31 mouse cellular contexts compared by ENCODE assay signal in genomic region chr9:62318729-62319128, GRCm38 (mm10). TPM values are rescaled to one million over a fixed set of nuclear protein-coding genes. Genes with fewer than 3 reads are reported as not detected.
DNase-seq lines count a peak whose midpoint lies in the region; ATAC-seq and TF ChIP-seq lines count a peak whose summit lies in the region.
"Had no signal": no experiment of that assay in that cellular context is flagged by ENCODE, and none has a peak within 500 bp of the region (broad histone marks: within the 10 kb centered on the region; RNA-seq: fewer than 3 reads in every experiment).

No protein-coding gene starts in this region.

- H3K4me3 ChIP-seq in intestine, postnatal 0 days (ENCODE audit: low read depth, low read length): no peak overlapping the region
- H3K4me3 ChIP-seq in intestine, embryonic 15.5 days (replicated peaks): no peak overlapping the region
- H3K4me3 ChIP-seq in lung, embryonic 14.5 days (ENCODE audit: low read depth, low read length): no peak overlapping the region
- no peak overlapping the region for H3K4me3 ChIP-seq in CH12.LX (replicated peaks in 1 of 3; ENCODE audit: low read depth in 2 of 3, low read length in 2 of 3, poor library complexity in 1 of 3)
- H3K4me3 ChIP-seq: embryonic facial prominence, embryonic 12.5 days; forebrain, embryonic 15.5 days; gastrocnemius, adult 2 months; kidney, embryonic 15.5 days; liver, embryonic 15.5 days; midbrain, embryonic 12.5 days; neural tube, embryonic 13.5 days had no signal

- TF ChIP-seq RAD21 in CH12.LX (IDR thresholded peaks at IDR 0.05; ENCODE audit: low read depth, low read length): peak; percentile 22

- no peak for TF ChIP-seq POLR2A in CH12.LX (IDR thresholded peaks at IDR 0.05; ENCODE audit: low read depth, low read length)

- H3K4me2 ChIP-seq in intestine, postnatal 0 days (replicated peaks; ENCODE audit: low read depth): no peak overlapping the region
- H3K4me2 ChIP-seq in intestine, embryonic 15.5 days (replicated peaks): no peak overlapping the region
- no peak overlapping the region for H3K4me2 ChIP-seq in lung, embryonic 14.5 days
- H3K4me2 ChIP-seq in CH12.LX (ENCODE audit: insufficient read depth, low read depth, poor library complexity, severe bottlenecking): no peak overlapping the region
- H3K4me2 ChIP-seq: embryonic facial prominence, embryonic 12.5 days; forebrain, embryonic 15.5 days; kidney, embryonic 15.5 days; liver, embryonic 15.5 days; midbrain, embryonic 12.5 days; neural tube, embryonic 13.5 days had no signal

- in situ Hi-C loops in CH12.LX (cut with MboI; ENCODE audit: low pct_ligation_motif_present, low pct_unique_long_range_greater_than_20kb, low sequenced_read_pairs): no loop called here

- TF ChIP-seq EP300 in CH12.LX (IDR thresholded peaks at IDR 0.05; ENCODE audit: low read length): no peak

- no peak overlapping the region for H3K27ac ChIP-seq in intestine, postnatal 0 days (ENCODE audit: low read depth, low read length)
- no peak overlapping the region for H3K27ac ChIP-seq in intestine, embryonic 15.5 days
- no peak overlapping the region for H3K27ac ChIP-seq in lung, embryonic 14.5 days (ENCODE audit: low read depth)
- H3K27ac ChIP-seq in CH12.LX (ENCODE audit: insufficient read depth, low read depth): no peak overlapping the region
- H3K27ac ChIP-seq: embryonic facial prominence, embryonic 12.5 days; forebrain, embryonic 15.5 days; gastrocnemius, adult 2 months; kidney, embryonic 15.5 days; liver, embryonic 15.5 days; midbrain, embryonic 12.5 days; neural tube, embryonic 13.5 days had no signal

- H3K79me2 ChIP-seq in CH12.LX (replicated peaks; ENCODE audit: control insufficient read depth, extremely low read depth, insufficient read depth, poor library complexity, severe bottlenecking): no peaks in the 10 kb centered on the region

- dilution Hi-C loops in CH12.LX (cut with MboI; ENCODE audit: extremely low pct_ligation_motif_present, extremely low pct_unique_long_range_greater_than_20kb, low sequenced_read_pairs): no loop called here

- ATAC-seq in intestine, postnatal 0 days: no peak
- no peak for ATAC-seq in intestine, embryonic 15.5 days
- no peak for ATAC-seq in lung, embryonic 14.5 days (ENCODE audit: insufficient read depth)
- ATAC-seq in megakaryocyte-erythroid progenitor cell, adult 5-6 weeks (replicated peaks; ENCODE audit: low FRiP score, low TSS enrichment, poor library complexity, severe bottlenecking): no peak
- ATAC-seq: forebrain, embryonic 15.5 days had no signal

- WGBS in intestine, postnatal 0 days: 77% methylated on average over 4 of the region's 4 CpGs
- WGBS in intestine, embryonic 15.5 days: 80% methylated on average over 4 of the region's 4 CpGs
- 74% methylated on average over 4 of the region's 4 CpGs for WGBS in lung, embryonic 14.5 days

- no peak overlapping the region for H3K9ac ChIP-seq in intestine, postnatal 0 days (ENCODE audit: low read depth, low read length)
- no peak overlapping the region for H3K9ac ChIP-seq in intestine, embryonic 15.5 days
- no peak overlapping the region for H3K9ac ChIP-seq in lung, embryonic 14.5 days
- no peak overlapping the region for H3K9ac ChIP-seq in CH12.LX (ENCODE audit: insufficient read depth, low read depth)
- H3K9ac ChIP-seq: embryonic facial prominence, embryonic 12.5 days; forebrain, embryonic 15.5 days; kidney, embryonic 15.5 days; liver, embryonic 15.5 days; midbrain, embryonic 12.5 days; neural tube, embryonic 13.5 days had no signal

- 0 out of 2 replicates have a peak, but pooled peaks cover 2% of the 10 kb centered on the region for H3K9me3 ChIP-seq in intestine, postnatal 0 days (ENCODE audit: control insufficient read depth)
- H3K9me3 ChIP-seq in intestine, embryonic 15.5 days: no peaks in the 10 kb centered on the region
- H3K9me3 ChIP-seq in lung, embryonic 14.5 days (ENCODE audit: low read depth, low read length): peaks cover 4% of the 10 kb centered on the region; the same call in 1 of the 2 replicates
- peaks cover 8% of the 10 kb centered on the region for H3K9me3 ChIP-seq in CH12.LX (replicated peaks; ENCODE audit: low read length)
- H3K9me3 ChIP-seq: embryonic facial prominence, embryonic 12.5 days; forebrain, embryonic 15.5 days; kidney, embryonic 15.5 days; liver, embryonic 15.5 days; neural tube, embryonic 13.5 days had no signal

- H3K27me3 ChIP-seq in intestine, postnatal 0 days (replicated peaks; ENCODE audit: control insufficient read depth, insufficient read depth, low read length): no peaks in the 10 kb centered on the region
- no peaks in the 10 kb centered on the region for H3K27me3 ChIP-seq in intestine, embryonic 15.5 days (replicated peaks)
- no peaks in the 10 kb centered on the region for H3K27me3 ChIP-seq in lung, embryonic 14.5 days (ENCODE audit: insufficient read depth, low read length)
- H3K27me3 ChIP-seq in CH12.LX (replicated peaks): no peaks in the 10 kb centered on the region
- H3K27me3 ChIP-seq: embryonic facial prominence, embryonic 12.5 days; forebrain, embryonic 15.5 days; kidney, embryonic 15.5 days; liver, embryonic 15.5 days; midbrain, embryonic 12.5 days; neural tube, embryonic 13.5 days had no signal

- DNase-seq in lung, embryonic 14.5 days: peak; percentile 21
- no peak for DNase-seq in lung, postnatal 10 days
- DNase-seq in CH12.LX (ENCODE audit: extremely low read depth): no peak
- DNase-seq: adrenal gland, postnatal 14 days; cerebellum, adult 11 months; cerebellum, adult 9-11 months; embryo, embryonic 11 days; gastrocnemius, adult 2 months; gastrocnemius, postnatal 36 days; kidney, adult 11 months; kidney, postnatal 36 days; layer of hippocampus, postnatal 36 days; liver; thymus, postnatal 4 days had no signal

- peak; percentile 45 for TF ChIP-seq CTCF in intestine, postnatal 0 days (IDR thresholded peaks at IDR 0.05; ENCODE audit: low read depth)
- TF ChIP-seq CTCF in lung, embryonic 14.5 days (IDR thresholded peaks at IDR 0.05; ENCODE audit: low read depth): 0 out of 2 replicates have a peak, but pooled peaks have one; percentile 4
- TF ChIP-seq CTCF in CH12.LX (conservative IDR thresholded peaks at IDR 0.05 in 1 of 2, IDR thresholded peaks at IDR 0.05 in 1 of 2; ENCODE audit: low read depth in 2 of 2, low read length in 2 of 2): peak in 1 of 2 experiments; percentile 41; a peak in 2 of 4 replicates

- H3K36me3 ChIP-seq in intestine, postnatal 0 days (ENCODE audit: control insufficient read depth, insufficient read depth): no peaks in the 10 kb centered on the region
- H3K36me3 ChIP-seq in intestine, embryonic 15.5 days: no peaks in the 10 kb centered on the region
- H3K36me3 ChIP-seq in lung, embryonic 14.5 days (ENCODE audit: insufficient read depth): no peaks in the 10 kb centered on the region
- no peaks in the 10 kb centered on the region for H3K36me3 ChIP-seq in CH12.LX (replicated peaks in 1 of 2; ENCODE audit: control insufficient read depth in 1 of 2, insufficient read depth in 1 of 2, low read length in 1 of 2)
- H3K36me3 ChIP-seq: embryonic facial prominence, embryonic 12.5 days; forebrain, embryonic 15.5 days; kidney, embryonic 15.5 days; liver, embryonic 15.5 days; midbrain, embryonic 12.5 days; neural tube, embryonic 13.5 days had no signal

- H3K4me1 ChIP-seq in intestine, postnatal 0 days (replicated peaks; ENCODE audit: control insufficient read depth, insufficient read depth, low read length): no peaks in the 10 kb centered on the region
- no peaks in the 10 kb centered on the region for H3K4me1 ChIP-seq in intestine, embryonic 15.5 days (replicated peaks)
- no peaks in the 10 kb centered on the region for H3K4me1 ChIP-seq in lung, embryonic 14.5 days (ENCODE audit: insufficient read depth)
- peaks cover 0 to 3% of the 10 kb centered on the region in 2 experiments; a peak in 1 of 4 replicates for H3K4me1 ChIP-seq in CH12.LX (ENCODE audit: control insufficient read depth in 1 of 2, insufficient read depth in 2 of 2)
- H3K4me1 ChIP-seq: embryonic facial prominence, embryonic 12.5 days; forebrain, embryonic 15.5 days; liver, embryonic 15.5 days; neural tube, embryonic 13.5 days had no signal

TF ChIP-seq in CH12.LX, 34 proteins besides CTCF, POLR2A, EP300 and RAD21:
- TF ChIP-seq ELF1 (IDR thresholded peaks at IDR 0.05; ENCODE audit: low read depth, low read length) (no peak), USF1 (IDR thresholded peaks at IDR 0.05; ENCODE audit: low read depth, low read length) (no peak), JUND (conservative IDR thresholded peaks at IDR 0.05; ENCODE audit: low read depth, low read length) (no peak), MAX (IDR thresholded peaks at IDR 0.05; ENCODE audit: low read length) (no peak), SMC3 (IDR thresholded peaks at IDR 0.05; ENCODE audit: low read depth, low read length) (peak; percentile 25; the same call in 1 of the 2 replicates), ZKSCAN1 (IDR thresholded peaks at IDR 0.05; ENCODE audit: borderline replicate concordance, low read depth, low read length) (no peak)

RNA-seq across cellular contexts. Expression of gene Anp32a, which starts 22.4 kb away (rescaled TPM):
- polyA plus RNA-seq in intestine, postnatal 0 days (2015; fragmentation: Nextera tagmentation; extraction: Ambion mirVana): 53.6 and 57.4 TPM in 2 replicates
- 149 and 165 TPM in 2 replicates for polyA plus RNA-seq in intestine, embryonic 15.5 days (2015; fragmentation: Nextera tagmentation; extraction: Ambion mirVana)
- 134 and 135 TPM in 2 replicates for polyA plus RNA-seq in lung, embryonic 14.5 days (2014; fragmentation: Nextera tagmentation; extraction: Ambion mirVana)
- 585 and 608 TPM in 2 replicates for total RNA-seq in CH12.LX (2012; rRNA removed)
- total RNA-seq in CH12.LX (2014; rRNA removed): 809 and 869 TPM in 2 replicates
- 1,207 and 1,391 TPM in 2 replicates for polyA plus RNA-seq in CH12.LX (2012; ENCODE audit: insufficient read length, low read depth)
- 205 and 266 TPM in 2 replicates for total RNA-seq in megakaryocyte-erythroid progenitor cell, adult 5-6 weeks (2014; fragmentation: Nextera tagmentation)
- total RNA-seq in megakaryocyte-erythroid progenitor cell, adult 5-6 weeks (2017): 606 and 1,097 TPM in 2 replicates

RNA-seq across cellular contexts. Expression of gene Spesp1, which starts 36.7 kb away (rescaled TPM):
- polyA plus RNA-seq in intestine, postnatal 0 days (2015; fragmentation: Nextera tagmentation; extraction: Ambion mirVana): not detected in 2 replicates
- not detected in 2 replicates for polyA plus RNA-seq in intestine, embryonic 15.5 days (2015; fragmentation: Nextera tagmentation; extraction: Ambion mirVana)
- polyA plus RNA-seq in lung, embryonic 14.5 days (2014; fragmentation: Nextera tagmentation; extraction: Ambion mirVana): not detected in 2 replicates
- total RNA-seq in CH12.LX (2012; rRNA removed) (not detected in 2 replicates), CH12.LX (2014; rRNA removed) (not detected in 2 replicates)
- polyA plus RNA-seq in CH12.LX (2012; ENCODE audit: insufficient read length, low read depth): not detected in 2 replicates
- total RNA-seq in megakaryocyte-erythroid progenitor cell, adult 5-6 weeks (2014; fragmentation: Nextera tagmentation): not detected in 2 replicates
- not detected in 2 replicates for total RNA-seq in megakaryocyte-erythroid progenitor cell, adult 5-6 weeks (2017)
- total RNA-seq: adrenal gland, postnatal 14 days; gastrocnemius, adult 2 months; gastrocnemius, postnatal 36 days; heart, postnatal 25 days; left cerebral cortex, postnatal 14 days; MEL had no signal
- polyA plus RNA-seq: embryonic facial prominence, embryonic 12.5 days; forebrain, embryonic 15.5 days; heart, embryonic 14.5 days; hindbrain, embryonic 11.5 days; kidney, embryonic 15.5 days; limb, embryonic 11.5 days; liver, embryonic 15.5 days; lung, embryonic 16.5 days; midbrain, embryonic 12.5 days; neural tube, embryonic 13.5 days; thymus, postnatal 0 days had no signal
